Mouse (Mus musculus) cerebellum, adult (tissue): ENCODE data around the gene Gabrd.
"Not testable (repeated sequence)": the region's sequence is repeated elsewhere in the genome, so short reads cannot be mapped to it uniquely, and the experiment has no call there.

ENCODE experiments used
- ATAC-seq: cut with Nextera tagmentation; 2 replicates; pipeline ENCODE4 v1.9.2; 2017; ENCODE audit warnings: mild to moderate bottlenecking, moderate library complexity, mixed read lengths; ENCODE audit not compliant: insufficient number of reproducible peaks, low FRiP score, low TSS enrichment

The Gabrd gene

DNA sequence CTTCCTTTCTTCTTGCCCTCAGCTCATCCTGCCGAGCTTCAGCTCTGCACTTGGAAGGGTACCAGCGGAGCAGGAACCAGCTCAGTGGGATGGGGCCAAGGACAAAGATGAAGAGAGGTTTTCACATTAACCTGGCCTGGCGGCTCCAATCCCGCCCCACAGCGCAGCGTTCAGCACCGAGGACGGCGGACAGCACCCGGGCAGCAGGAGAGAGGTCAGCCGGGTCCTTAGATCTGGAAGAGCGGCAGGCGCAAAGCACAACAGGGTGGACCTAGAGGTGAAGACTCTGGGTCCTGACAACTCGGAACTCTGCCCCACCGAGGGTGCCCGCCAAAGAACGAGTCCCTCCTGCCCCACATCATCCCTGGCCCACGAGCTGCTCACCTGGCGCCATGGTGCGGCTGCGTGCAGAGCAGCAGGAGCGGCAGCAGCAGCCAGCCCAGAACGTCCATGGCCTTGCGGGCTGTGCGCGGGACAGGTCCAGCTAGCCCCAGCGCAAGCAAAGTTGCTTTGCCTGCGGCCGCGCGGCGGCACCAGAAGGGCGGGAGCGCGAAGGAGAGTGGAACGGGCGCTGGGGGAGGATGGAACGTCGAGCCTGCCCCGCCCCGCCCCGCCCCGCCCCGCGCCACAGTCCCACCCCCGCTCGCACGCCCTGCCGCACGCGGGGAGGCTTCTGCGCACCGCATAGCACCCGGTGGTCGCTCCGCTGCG, at the start of gene Gabrd:
Gene Gabrd (minus strand): TSS at position 602 of the 711 bp plus-strand sequence.
- ATAC-seq: peak; percentile 37; the same call in 1 of the 2 replicates

DNA sequence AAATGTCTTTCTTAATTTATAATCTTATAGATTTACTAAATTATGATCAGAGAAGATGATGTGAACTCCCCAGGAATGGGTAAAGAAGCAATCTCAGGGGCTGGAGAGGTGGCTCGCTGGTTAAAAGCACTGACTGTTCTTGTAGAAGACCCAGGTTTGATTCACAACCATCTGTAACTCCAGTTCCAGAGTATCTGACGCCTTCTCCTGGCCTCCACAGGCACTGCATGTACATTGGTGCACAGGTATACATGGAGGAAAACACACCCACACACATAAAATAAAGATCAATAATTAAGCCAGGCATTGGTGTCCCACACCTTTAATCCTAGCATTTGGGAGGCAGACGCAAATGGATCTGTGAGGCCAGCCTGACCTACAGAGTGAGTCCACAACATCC, 44.9 kb upstream of the Gabrd start:
- no peak for ATAC-seq

GRCm38 (mm10) chr4:155433993-155434392, 36.1 kb upstream of the Gabrd start:
- no peak for ATAC-seq

GRCm38 (mm10) chr4:155432358-155432757, 34.4 kb upstream of the Gabrd start:
- ATAC-seq: no peak

- ATAC-seq: no peak
These were observed 31.3 kb upstream of the Gabrd start for GRCm38 (mm10) chr4:155429202-155429601.

DNA sequence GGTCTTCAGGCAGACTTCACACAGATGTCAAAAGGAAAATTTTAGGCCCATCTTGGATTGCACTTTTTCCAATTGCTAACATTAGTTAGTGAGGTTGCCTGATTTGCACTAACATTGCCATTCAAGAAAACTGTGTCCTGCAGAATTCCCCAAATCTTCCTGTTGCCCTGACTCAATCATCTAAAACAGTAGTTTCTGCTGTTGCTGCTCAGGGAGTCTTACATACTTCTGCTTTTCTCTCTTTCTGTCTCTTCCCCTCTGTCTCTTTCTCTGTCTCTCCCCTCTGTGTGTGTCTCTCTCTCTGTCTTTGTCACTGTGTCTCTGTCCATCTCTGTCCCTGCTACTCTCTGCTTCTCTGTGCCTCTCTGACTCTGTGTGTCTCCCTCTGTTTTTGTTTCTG, 30.5 kb upstream of the Gabrd start:
- ATAC-seq: no peak

- ATAC-seq: no peak
These were observed 28.4 kb upstream of the Gabrd start for GRCm38 (mm10) chr4:155426272-155426671.

GRCm38 (mm10) chr4:155423988-155424387, 26.1 kb upstream of the Gabrd start:
- no peak for ATAC-seq

DNA sequence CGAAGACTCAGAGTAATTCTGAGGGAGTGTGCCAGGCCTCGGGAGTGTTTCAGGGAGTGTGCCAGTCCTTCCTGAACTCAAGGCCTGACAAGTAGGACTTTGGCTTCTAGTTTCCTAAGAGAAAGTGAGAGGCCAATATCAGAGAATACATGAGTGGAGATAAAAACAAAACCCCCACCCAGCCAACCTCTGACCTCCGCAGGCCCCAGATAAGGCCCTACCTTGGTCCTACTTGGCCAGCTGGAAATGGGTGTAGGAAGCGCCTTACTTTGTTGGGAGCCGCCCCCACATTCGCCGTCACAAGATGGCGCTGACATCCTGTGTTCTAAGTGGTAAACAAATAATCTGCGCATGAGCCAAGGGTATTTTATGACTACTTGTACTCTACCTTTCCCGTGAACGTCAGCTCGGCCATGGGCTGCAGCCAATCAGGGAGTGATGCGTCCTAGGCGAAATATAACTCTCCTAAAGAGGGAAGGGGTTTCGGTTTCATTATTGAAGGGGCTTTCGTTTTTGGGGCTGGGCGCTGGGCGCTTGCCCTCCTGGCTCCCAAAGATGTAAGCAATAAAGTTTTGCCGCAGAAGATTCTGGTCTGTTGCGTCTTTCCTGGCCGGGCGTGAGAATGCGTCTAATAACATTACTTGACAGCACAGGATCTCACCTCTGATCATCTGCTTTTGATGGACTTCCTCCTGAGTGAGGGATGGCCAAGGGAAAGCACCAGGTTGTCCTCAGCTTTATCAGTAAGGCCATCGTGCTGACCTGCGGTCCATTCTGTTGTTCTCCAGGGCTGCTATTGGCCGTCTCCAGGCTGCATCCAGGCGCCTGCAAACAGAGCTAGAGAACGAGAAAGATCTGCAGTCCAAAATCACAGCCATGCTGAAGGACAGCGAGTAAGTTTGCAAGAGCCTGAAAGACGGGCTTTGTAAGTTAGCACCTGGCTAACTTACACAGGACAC, 23.8 kb upstream of the Gabrd start:
- not testable (repeated sequence) for ATAC-seq

DNA sequence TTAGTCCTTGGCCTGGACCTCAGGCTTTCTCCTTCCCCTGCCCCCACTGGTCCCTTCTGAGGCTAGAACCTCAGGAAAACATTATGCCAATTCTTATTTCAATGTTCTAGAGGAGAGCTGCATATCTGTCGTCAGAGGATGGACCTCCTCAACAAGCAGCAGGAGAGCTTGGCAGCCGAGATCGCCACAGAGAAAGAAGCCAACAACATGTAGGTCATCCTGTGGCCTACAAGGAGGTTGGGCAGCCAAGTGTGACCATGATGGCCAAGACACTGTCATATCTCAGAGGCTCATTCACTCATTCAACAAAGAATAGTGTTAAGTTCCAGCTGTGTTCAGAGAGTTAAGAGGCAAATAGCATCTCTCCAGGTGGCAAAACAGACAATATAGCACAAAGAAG, 22.2 kb upstream of the Gabrd start:
- peak; percentile 78; the same call in 1 of the 2 replicates for ATAC-seq

- no peak for ATAC-seq
These were observed 16.8 kb upstream of the Gabrd start for GRCm38 (mm10) chr4:155414656-155415235.

- no peak for ATAC-seq
These were observed 15.9 kb upstream of the Gabrd start for GRCm38 (mm10) chr4:155413641-155414335.

- ATAC-seq: no peak
These were observed 14.2 kb upstream of the Gabrd start for GRCm38 (mm10) chr4:155412124-155412523.

DNA sequence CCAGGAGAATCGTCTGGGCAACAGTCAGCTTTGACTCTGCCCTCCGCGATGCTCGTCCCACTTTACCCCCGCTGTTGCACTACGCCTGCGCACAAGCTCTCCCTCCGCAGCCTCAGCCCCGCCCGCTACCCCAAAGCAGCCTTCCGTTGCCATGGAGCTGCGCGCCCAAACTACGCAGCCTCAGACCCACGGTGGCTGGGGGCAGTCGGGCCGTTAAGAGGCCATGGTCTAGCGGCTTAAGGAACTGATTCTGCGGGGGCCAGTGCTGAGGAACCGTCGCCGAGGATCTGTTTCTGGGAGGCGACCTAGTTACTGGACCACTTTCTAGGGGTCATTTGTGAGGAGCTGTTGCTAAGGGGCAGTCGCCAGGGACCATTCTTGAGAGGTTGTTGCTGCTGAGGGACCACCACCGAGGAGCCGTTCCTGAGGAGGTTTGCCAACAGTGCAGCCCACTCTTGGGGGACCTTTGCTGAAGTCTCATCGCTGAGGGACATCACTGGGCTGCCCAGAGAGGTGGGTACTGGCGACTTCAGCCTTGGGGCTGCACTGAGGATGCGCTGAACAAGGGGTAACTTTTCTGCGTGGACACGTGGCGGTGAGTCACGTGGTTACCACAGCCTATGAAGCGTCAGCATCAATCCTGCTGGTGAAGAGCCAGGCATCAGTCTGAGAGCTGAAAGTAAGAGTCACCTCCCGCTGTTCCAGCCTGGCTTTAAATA, 11.3 kb upstream of the Gabrd start, which contains the start of gene Cfap74:
Gene Cfap74 (plus strand): TSS at position 133 of the 719 bp plus-strand sequence.
- peak; percentile 89 for ATAC-seq

- ATAC-seq: no peak
These were observed 10.8 kb upstream of the Gabrd start for GRCm38 (mm10) chr4:155408695-155409057.

- no peak for ATAC-seq
These were observed 4.6 kb upstream of the Gabrd start for GRCm38 (mm10) chr4:155402489-155402888.

DNA sequence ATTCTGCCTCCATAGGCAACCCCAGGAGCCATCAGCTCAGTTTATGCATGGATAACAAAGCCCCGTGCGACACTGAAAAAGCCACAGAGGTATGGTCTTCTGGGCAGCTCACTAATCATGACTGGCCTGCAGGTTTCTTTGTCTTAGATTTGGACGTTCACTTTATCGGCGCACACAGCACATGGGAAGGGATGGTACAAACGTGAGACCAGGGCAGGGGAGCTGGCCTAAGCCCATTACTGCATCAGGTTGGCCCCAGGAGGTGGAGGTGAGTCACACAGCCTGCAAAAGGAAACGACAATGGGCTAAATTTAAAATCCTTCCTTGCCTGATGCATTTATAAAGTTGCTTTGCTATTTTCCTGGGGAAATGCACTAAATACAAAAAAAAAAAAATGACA, 3.2 kb upstream of the Gabrd start:
- no peak for ATAC-seq

- no peak for ATAC-seq
These were observed 269 bp upstream of the Gabrd start for GRCm38 (mm10) chr4:155398222-155398540.

DNA sequence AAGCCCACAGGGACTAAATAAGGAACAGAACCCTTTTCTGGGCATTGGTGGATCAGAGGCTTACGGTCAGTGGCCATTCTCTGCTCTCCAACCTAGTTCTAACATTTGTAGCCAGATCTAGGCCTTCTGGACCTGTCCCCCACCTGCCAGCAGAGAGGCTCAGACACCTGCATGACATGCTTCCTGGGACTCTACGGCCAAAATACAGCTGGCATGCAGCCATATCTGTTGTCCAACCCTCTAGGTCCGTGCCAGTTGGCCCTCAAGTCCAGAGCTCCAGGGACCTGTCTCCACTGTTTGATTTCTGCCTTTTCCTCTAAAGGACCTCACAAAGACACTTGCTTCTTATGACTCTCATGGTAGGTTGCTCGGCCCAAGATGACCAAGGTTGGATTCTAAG, 1.2 kb downstream of the Gabrd start:
- peak; percentile 79 for ATAC-seq

DNA sequence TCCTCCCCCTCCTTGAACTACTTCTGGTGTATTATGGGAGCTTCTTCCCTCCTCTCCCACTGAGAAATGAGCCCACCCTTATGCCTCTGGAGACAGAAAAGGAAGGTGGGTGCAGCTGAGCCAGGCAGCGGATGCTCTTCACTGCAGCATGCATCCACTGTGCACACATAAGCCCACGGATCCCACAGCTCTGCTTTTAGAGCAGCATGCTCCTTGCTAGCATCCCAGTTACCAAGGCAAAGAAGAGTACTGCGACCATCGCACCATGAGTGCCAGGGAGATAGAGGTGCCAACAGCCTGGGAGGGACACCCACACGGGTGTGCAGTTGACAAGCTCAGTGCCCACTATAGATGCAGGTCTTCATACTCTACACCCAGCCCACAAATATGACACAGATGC, 2.4 kb downstream of the Gabrd start:
- ATAC-seq: no peak
